Mouse (Mus musculus): Measurements from ENCODE around the gene Ppp4r1. TPM values are rescaled to one million over a fixed set of nuclear protein-coding genes. Genes with fewer than 3 reads are reported as not detected.

The Ppp4r1 gene
- polyA plus RNA-seq, 1 experiment from 2014 or later = 21.2 TPM

- H3K9me3 ChIP-seq (ENCODE audit: low read length) = no peaks in the 10 kb centered on the region
- DNase-seq (ENCODE audit: low spot score) (no peak), ATAC-seq (no peak)
- TF ChIP-seq CTCF (IDR thresholded peaks at IDR 0.05) (no peak), EP300 (IDR thresholded peaks at IDR 0.05) (no peak)
- WGBS = 91% methylated on average over 16 of the region's 16 CpGs
- H3K36me3 ChIP-seq (ENCODE audit: insufficient read depth, low read length) = peaks cover 8% of the 10 kb centered on the region
- no peaks in the 10 kb centered on the region for H3K27me3 ChIP-seq (replicated peaks; ENCODE audit: insufficient read depth, low read length)
- H3K9ac ChIP-seq (replicated peaks; ENCODE audit: low read depth) = no peak overlapping the region
- no peak overlapping the region for H3K4me2 ChIP-seq (replicated peaks; ENCODE audit: low read depth, low read length)
- H3K4me3 ChIP-seq (ENCODE audit: low read depth, low read length) = no peak overlapping the region
- no peaks in the 10 kb centered on the region for H3K4me1 ChIP-seq (ENCODE audit: insufficient read depth, low read depth, low read length)
- no peak overlapping the region for H3K27ac ChIP-seq (ENCODE audit: low read length)
These were observed 44.9 kb downstream of the Ppp4r1 start for GRCm38 (mm10) chr17:65827119-65827840.

GRCm38 (mm10) chr17:65827904-65828303 lies 45.5 kb downstream of the Ppp4r1 start:
- WGBS = 87% methylated on average over 5 of the region's 5 CpGs

GRCm38 (mm10) chr17:65828951-65829350 lies 46.6 kb downstream of the Ppp4r1 start:
- TF ChIP-seq EP300 (IDR thresholded peaks at IDR 0.05) (no peak), CTCF (IDR thresholded peaks at IDR 0.05) (no peak)
- Histone ChIP-seq H3K4me1 (ENCODE audit: insufficient read depth, low read depth, low read length) (no peaks in the 10 kb centered on the region), H3K36me3 (ENCODE audit: insufficient read depth, low read length) (peaks cover 14% of the 10 kb centered on the region), H3K27me3 (replicated peaks; ENCODE audit: insufficient read depth, low read length) (no peaks in the 10 kb centered on the region), H3K4me2 (replicated peaks; ENCODE audit: low read depth, low read length) (no peak overlapping the region), H3K9me3 (ENCODE audit: low read length) (no peaks in the 10 kb centered on the region), H3K27ac (ENCODE audit: low read length) (no peak overlapping the region), H3K9ac (replicated peaks; ENCODE audit: low read depth) (no peak overlapping the region), H3K4me3 (ENCODE audit: low read depth, low read length) (no peak overlapping the region)
- WGBS = 90% methylated on average over 11 of the region's 11 CpGs
- ATAC-seq = no peak
- no peak for DNase-seq (ENCODE audit: low spot score)

More at GRCm38 (mm10) chr17:65827904-65828303, 45.5 kb downstream of the Ppp4r1 start:
- ATAC-seq (no peak), DNase-seq (ENCODE audit: low spot score) (no peak)
- Histone ChIP-seq H3K27ac (ENCODE audit: low read length) (no peak overlapping the region), H3K9me3 (ENCODE audit: low read length) (no peaks in the 10 kb centered on the region), H3K36me3 (ENCODE audit: insufficient read depth, low read length) (peaks cover 14% of the 10 kb centered on the region), H3K4me2 (replicated peaks; ENCODE audit: low read depth, low read length) (no peak overlapping the region), H3K9ac (replicated peaks; ENCODE audit: low read depth) (no peak overlapping the region), H3K27me3 (replicated peaks; ENCODE audit: insufficient read depth, low read length) (no peaks in the 10 kb centered on the region), H3K4me3 (ENCODE audit: low read depth, low read length) (no peak overlapping the region), H3K4me1 (ENCODE audit: insufficient read depth, low read depth, low read length) (no peaks in the 10 kb centered on the region)
- TF ChIP-seq CTCF (IDR thresholded peaks at IDR 0.05) (no peak), EP300 (IDR thresholded peaks at IDR 0.05) (no peak)

GRCm38 (mm10) chr17:65830216-65830863 lies 48.0 kb downstream of the Ppp4r1 start:
- no peak overlapping the region for H3K9ac ChIP-seq (replicated peaks; ENCODE audit: low read depth)
- H3K4me3 ChIP-seq (ENCODE audit: low read depth, low read length) = no peak overlapping the region
- DNase-seq (ENCODE audit: low spot score) = peak; percentile 59
- H3K27me3 ChIP-seq (replicated peaks; ENCODE audit: insufficient read depth, low read length) = no peaks in the 10 kb centered on the region
- no peak overlapping the region for H3K4me2 ChIP-seq (replicated peaks; ENCODE audit: low read depth, low read length)
- peak; percentile 82 for ATAC-seq
- H3K36me3 ChIP-seq (ENCODE audit: insufficient read depth, low read length) = peaks cover 16% of the 10 kb centered on the region
- H3K9me3 ChIP-seq (ENCODE audit: low read length) = no peaks in the 10 kb centered on the region
- H3K4me1 ChIP-seq (ENCODE audit: insufficient read depth, low read depth, low read length) = no peaks in the 10 kb centered on the region
- WGBS = 78% methylated on average over 13 of the region's 13 CpGs
- H3K27ac ChIP-seq (ENCODE audit: low read length) = no peak overlapping the region
- peak; percentile 42 for TF ChIP-seq CTCF (IDR thresholded peaks at IDR 0.05)
- TF ChIP-seq EP300 (IDR thresholded peaks at IDR 0.05) = no peak

- no peak for TF ChIP-seq CTCF (IDR thresholded peaks at IDR 0.05)
- no peak for TF ChIP-seq EP300 (IDR thresholded peaks at IDR 0.05)
- no peak overlapping the region for H3K9ac ChIP-seq (replicated peaks; ENCODE audit: low read depth)
- H3K9me3 ChIP-seq (ENCODE audit: low read length) = no peaks in the 10 kb centered on the region
- H3K4me3 ChIP-seq (ENCODE audit: low read depth, low read length) = no peak overlapping the region
- H3K36me3 ChIP-seq (ENCODE audit: insufficient read depth, low read length) = peaks cover 44% of the 10 kb centered on the region
- ATAC-seq (no peak), DNase-seq (ENCODE audit: low spot score) (no peak)
- no peak overlapping the region for H3K4me2 ChIP-seq (replicated peaks; ENCODE audit: low read depth, low read length)
- H3K27ac ChIP-seq (ENCODE audit: low read length) = no peak overlapping the region
- H3K27me3 ChIP-seq (replicated peaks; ENCODE audit: insufficient read depth, low read length) = no peaks in the 10 kb centered on the region
- 70% methylated on average over 3 of the region's 3 CpGs for WGBS
- no peaks in the 10 kb centered on the region for H3K4me1 ChIP-seq (ENCODE audit: insufficient read depth, low read depth, low read length)
These were observed 51.5 kb downstream of the Ppp4r1 start for GRCm38 (mm10) chr17:65833891-65834290.

- H3K4me3 ChIP-seq (ENCODE audit: low read depth, low read length) = no peak overlapping the region
- H3K36me3 ChIP-seq (ENCODE audit: insufficient read depth, low read length) = peaks cover 45% of the 10 kb centered on the region
- H3K9ac ChIP-seq (replicated peaks; ENCODE audit: low read depth) = no peak overlapping the region
- H3K4me1 ChIP-seq (ENCODE audit: insufficient read depth, low read depth, low read length) = no peaks in the 10 kb centered on the region
- no peak for TF ChIP-seq EP300 (IDR thresholded peaks at IDR 0.05)
- TF ChIP-seq CTCF (IDR thresholded peaks at IDR 0.05) = no peak
- WGBS = 79% methylated on average over 3 of the region's 3 CpGs
- DNase-seq (ENCODE audit: low spot score) (no peak), ATAC-seq (no peak)
- no peaks in the 10 kb centered on the region for H3K27me3 ChIP-seq (replicated peaks; ENCODE audit: insufficient read depth, low read length)
- H3K9me3 ChIP-seq (ENCODE audit: low read length) = no peaks in the 10 kb centered on the region
- H3K4me2 ChIP-seq (replicated peaks; ENCODE audit: low read depth, low read length) = no peak overlapping the region
- no peak overlapping the region for H3K27ac ChIP-seq (ENCODE audit: low read length)
These were observed 54.4 kb downstream of the Ppp4r1 start for GRCm38 (mm10) chr17:65836746-65837145.

All from lung, postnatal 0 days (tissue).